Mouse (Mus musculus): ENCODE measurements around the gene Mmp11.

DNA sequence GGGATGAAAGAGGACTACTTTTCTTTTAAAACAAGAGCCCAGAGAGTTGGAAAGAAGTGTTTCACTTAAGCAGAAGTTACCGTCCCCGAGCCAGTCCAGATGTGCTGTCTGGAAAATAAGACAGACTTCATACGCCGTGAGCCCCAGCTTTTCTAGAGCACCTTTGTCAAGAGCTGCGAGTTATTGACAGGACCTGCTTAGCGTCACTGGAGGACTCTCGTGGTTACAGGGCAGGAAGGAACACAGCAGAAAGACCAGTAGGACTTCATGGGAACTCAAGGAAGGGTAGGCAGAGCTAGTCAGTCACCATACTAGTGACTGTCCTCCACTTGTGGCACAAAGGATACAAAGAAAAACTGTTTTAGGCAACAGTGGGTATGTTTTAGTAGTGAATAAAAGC is 20.7 kb downstream of the Mmp11 start:
- TF ChIP-seq CTCF (IDR thresholded peaks at IDR 0.05; ENCODE audit: low read depth) = no peak
- TF ChIP-seq EP300 (IDR thresholded peaks at IDR 0.05; ENCODE audit: low read depth) = no peak

All from liver, postnatal 0 days (tissue).